Mouse (Mus musculus) heart, adult 18-20 months (tissue): ENCODE results near the gene N4bp3. TPM values are rescaled to one million over a fixed set of nuclear protein-coding genes. Genes with fewer than 3 reads are reported as not detected.
"Not testable (repeated sequence)": the region's sequence is repeated elsewhere in the genome, so short reads cannot be mapped to it uniquely, and the experiment has no call there.

ENCODE experiments used
- DNase-seq, 2 experiments: peaks; one replicate each; pipeline ENCODE4 v3.0.0; 2021 to 2022; ENCODE audit warnings: mixed read lengths in 1 of 2
- long read RNA-seq, 2 experiments: library from polyadenylated mRNA; stranded (forward); transcript quantifications; one replicate each; pipeline ENCODE4 v2.0.0; 2021
- total RNA-seq, 2 experiments: library from RNA; stranded (reverse); gene quantifications; 2 replicates each; pipeline ENCODE4 v1.2.3; 2021

The N4bp3 gene
- total RNA-seq, result 10 to 100 TPM in 1 of 2 experiments, 1 to 10 TPM in 1; 9.4 to 11.4 TPM
- long read RNA-seq, experiment 1, transcript N4bp3-201 (5 exons, 2,367 nt), result major isoform, 21 of 21 reads
- long read RNA-seq, experiment 1, partial matches to known transcripts, result 0 of 21 reads
- long read RNA-seq, experiment 1, other reads (novel, unspliced or antisense), result 0 of 21 reads
- long read RNA-seq, experiment 2, transcript N4bp3-201 (5 exons, 2,367 nt), result major isoform, 6 of 6 reads
- long read RNA-seq, experiment 2, partial matches to known transcripts, result 0 of 6 reads
- long read RNA-seq, experiment 2, other reads (novel, unspliced or antisense), result 0 of 6 reads

DNA sequence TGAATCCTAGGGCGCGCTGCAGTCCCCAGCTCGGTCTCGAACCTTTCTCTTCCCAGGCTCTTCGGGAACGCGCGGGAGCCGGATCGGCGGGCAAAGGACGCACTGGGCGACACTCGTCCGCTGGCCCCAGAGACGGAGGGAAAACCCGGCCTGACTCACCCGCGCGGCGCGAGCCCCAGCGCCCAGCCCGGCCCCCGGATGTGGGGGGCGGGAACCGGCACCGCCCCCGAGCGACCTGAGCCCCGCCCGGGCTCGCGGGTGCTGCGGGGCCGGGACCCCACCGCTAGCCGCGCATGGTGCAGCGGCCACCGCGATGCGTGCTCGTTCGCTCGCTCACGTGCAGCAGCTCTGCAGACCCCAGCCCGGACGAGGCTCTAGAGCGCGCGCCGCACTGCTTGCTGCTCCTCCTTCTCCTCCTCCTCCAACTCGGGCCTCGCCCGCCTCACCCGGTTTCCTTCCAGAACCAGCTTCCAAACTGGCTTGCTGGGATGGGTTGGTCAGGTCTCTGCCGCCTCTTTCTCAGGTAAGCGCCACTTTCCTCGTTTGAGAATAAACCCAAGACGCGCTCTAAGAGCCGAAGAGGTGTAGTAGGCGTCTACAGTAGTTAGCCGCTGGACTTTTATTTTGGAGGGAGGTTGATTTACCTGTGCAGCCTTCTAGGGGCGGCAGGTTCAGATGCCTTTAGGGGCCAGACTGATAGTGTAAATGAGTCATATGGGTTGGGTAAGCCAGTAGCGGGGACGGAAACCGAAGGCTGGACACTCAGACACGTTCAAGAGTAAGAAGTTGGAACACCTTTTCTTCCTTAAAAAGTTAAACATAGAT, at the start of gene N4bp3, which contains the start of gene D930048N14Rik:
TSS of gene N4bp3 (minus strand) at position 152 of the 825 bp plus-strand sequence.
TSS of gene D930048N14Rik (plus strand) at position 264 of the 825 bp plus-strand sequence.
- DNase-seq, result peak; percentile 83 to 86

DNA sequence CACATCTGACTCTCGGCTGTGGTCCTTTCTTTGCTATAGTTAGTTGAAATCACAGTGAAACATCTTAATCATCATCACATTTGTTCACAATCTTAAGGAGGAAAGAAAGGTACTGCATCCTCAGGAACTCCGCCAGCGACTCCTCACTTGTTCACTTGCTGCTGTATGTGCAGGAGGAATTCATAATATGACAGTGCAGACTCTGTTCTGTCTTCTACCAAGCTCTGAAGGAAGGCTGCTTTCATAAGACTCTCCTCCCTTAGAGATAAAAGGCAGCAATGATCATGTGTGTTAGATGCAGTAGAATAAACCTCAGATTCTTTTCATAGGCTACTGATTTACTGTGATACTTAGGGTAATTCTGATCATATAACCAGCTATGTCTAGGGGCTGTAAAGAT, 44.3 kb upstream of the N4bp3 start:
- DNase-seq, result no peak

DNA sequence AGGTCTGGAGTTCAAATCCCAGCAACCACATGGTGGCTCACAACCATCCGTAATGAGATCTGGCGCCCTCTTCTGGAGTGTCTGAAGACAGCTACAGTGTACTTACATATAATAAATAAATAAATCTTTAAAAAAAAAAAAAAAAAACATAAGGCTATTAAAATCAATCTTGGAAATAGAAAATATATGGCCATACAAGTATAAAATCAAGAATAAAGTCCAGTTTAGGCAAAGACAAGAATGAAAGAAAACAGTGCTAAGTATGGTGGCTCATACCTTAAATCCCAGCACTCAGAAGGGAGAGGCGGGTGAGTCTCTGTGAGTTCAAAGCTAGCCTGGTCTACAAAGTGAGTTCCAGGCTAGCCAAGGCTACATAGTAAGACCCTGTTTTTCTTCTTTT, 40.0 kb upstream of the N4bp3 start:
- DNase-seq, result not testable (repeated sequence)

DNA sequence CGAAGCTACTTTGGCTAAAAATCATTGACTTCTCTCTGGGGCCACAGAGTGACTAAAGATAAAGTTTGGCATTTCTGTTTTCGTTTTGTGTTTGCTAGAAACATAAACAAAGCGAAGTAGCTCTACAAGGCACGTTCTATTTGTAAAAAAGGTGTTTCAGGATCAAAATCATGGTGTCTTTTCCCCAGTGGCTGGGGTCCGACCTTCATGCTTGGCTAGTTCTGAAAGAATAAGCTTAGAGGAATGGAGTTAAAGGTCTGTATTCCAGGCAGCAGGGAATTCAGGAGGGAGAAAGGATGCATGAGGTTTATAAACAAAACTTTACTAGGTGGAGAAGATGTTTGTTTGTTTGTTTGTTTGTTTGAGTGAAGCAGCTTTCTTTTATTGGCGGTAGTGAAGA, 38.7 kb upstream of the N4bp3 start:
- no peak for DNase-seq

DNA sequence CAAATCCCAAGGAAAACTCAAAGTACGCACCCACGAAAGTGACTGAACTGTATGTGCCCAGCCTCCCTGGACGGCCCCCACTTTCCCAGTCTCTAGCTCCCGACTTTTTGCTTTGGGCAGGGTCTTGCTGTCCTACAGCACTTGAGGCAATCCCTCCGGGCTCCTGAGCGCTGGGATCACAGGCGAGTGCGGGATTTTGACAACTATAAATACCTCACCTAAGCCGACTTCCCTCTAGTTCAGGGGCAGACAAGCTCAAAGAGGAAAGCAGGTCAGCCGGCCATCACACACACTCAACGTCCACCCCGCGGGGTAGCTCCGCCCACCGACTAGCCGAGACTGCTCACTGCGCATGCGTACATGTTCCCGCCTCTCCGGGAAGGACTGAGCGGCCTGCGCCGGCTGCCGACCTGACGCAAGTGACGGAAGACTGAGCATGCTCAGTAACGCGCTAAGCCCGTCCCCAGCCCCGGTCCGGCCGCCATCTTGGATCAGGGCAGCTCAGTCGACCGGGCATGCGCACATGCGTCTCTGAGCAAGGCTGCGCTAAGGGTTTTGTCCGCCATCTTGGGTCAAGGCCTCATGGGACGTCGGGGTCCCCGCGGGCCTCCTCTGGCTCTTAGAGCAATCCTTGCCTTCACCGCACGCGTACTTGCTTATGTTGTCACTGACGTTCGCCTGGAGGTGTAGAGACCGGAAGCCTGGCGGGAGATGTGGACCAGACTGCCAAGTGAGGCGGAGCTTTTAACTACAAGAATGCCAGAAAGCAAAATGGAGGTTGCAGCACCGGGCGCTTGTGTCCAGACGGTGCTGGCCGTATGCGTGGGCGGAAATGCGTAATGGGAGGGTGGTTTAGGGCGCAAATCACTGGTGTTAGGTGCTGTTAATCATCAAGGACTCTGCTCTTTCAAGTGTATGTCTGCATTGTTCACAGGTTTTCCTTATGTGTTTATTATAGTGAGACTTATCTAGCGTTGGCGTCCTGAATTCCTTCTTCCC, 38.0 kb upstream of the N4bp3 start, which contains the start of gene 0610009B22Rik:
TSS of gene 0610009B22Rik (minus strand) at position 545 of the 999 bp plus-strand sequence.
- peak; percentile 99 to 100 for DNase-seq

DNA sequence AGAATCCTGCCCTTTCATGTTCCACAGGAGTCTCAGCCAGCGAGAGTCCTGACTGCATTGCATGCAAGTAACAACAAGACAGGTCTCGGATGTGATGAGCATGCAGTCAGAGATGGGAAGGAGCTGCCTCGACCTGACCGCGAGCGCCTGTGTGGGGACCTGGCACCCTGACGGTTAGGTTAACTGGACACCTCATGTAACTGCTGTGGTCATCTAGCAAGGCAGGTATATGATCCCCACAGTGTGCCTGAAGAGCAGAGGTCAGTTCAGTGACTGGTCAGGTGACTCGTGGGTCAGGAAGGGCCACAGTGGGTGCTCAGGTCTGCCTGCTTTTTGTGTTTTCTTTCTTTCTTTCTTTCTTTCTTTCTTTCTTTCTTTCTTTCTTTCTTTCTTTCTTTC, 31.3 kb upstream of the N4bp3 start:
- no peak for DNase-seq

DNA sequence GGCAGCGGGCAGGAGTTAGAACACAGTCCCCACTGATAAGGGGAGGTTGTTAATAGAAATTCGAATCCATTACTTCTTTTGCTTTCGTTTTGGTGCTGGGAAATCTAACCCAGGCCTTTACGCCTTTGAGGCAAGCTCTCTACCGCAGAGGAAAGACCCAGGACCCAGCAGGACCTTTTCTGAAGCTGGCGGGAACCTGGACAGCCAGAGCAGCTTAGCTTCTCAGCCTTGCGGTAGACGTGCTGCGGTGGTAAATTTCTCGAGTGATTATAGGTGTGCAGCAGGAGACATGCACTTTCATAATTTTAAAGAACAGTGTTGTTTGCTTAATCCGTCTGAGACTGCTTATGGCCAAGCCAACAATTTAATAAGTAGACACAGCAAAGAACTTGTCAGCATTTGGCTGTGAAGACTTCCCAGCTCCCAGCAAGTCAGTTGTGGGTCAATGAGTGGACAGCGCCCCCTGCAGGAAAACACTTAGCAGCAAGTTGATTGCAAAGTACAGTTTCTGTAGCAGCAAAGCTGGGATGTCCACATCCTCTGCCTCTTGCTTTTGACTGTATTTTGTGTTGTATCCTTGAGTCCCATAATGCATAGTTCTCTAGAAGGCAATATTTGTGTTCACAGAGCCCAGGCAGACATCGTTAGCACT, 30.8 kb upstream of the N4bp3 start:
- DNase-seq, result peak; percentile 88 to 95

DNA sequence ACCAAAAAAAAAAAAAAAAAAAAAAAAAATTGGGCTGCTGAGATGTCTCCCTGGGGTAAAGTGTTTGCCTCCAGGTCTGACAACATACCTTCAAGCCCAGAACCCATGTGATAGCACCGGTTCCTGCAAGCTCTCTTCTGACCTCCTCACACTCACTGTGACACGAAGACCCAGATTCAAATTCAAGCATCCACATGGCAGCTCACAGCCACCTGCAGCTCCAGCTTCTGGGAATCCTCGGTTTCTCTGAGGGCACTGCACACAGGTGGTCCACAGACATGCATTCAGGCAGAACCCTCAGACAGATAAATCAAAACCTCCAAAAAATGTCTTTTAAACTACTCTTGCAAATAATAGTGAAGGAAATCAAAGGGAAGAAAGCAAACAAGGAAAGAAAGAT, 28.8 kb upstream of the N4bp3 start:
- DNase-seq, result no peak

DNA sequence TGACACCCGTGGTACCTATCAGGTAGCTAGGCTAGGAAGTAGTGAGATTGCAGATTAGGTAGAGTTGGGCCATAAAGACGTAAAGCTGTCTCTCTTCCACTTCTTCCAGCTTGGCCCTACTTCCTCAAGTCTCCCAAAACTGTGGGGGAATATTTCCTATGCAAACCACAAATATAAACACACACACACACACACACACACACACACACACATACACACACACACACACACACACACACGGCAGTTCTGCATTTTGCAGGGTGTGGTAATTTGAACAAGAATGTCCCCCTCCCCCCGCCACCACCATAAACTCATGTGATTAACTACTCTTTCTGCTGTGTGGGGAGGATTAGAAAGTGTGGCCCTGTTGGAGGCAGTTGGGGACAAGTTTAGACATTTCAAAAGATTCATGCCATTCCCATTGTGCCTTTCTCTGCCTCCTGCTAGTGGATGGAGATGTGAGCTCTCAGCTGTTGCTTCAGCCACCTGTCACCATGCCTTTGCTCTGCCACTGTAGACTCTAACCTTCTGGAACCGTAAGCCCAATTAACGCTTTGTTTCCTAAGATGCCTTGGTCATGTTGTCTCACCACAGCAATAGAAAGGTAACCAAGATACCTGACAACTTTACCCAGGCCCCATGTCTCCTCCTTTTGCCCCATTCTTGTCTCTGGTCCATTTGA, 27.2 kb upstream of the N4bp3 start:
- no peak for DNase-seq

DNA sequence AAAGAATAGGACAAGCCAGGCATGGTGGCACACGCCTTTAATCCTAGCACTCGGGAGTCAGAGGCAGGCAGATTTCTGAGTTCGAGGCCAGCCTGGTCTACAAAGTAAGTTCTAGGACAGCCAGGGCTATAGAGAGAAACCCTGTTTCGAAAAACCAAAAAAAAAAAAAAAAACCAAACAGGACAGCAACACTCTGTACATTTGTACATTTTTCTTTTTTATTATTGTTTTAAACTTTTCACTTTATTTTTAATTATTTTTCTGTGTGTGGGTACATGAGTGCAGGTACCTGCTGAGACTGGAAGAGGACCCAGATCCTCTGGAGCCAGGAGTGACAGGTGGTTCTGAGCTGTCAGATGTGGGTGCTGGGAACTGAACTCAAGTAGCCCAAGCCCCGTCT, 24.7 kb upstream of the N4bp3 start:
- no peak for DNase-seq

DNA sequence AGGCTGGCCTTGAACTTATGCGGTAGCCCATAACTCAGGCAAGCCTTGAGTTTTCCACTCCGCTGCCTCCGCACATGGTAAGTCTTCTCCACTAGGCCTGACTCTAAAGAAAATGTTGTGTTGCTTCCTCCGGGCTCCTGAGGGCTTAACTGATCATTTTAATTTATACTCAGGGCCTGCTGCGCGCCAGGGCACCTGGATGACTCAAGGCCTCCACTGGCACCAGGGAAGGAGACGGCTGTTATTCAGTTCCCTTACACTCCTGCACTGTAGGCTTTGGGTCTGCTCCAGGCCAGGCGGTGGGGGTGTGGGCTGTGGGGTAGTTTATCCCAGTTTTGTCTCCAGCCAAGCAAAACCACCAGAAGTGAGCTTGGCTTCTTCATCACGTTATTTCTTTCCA, 22.6 kb upstream of the N4bp3 start:
- no peak for DNase-seq

DNA sequence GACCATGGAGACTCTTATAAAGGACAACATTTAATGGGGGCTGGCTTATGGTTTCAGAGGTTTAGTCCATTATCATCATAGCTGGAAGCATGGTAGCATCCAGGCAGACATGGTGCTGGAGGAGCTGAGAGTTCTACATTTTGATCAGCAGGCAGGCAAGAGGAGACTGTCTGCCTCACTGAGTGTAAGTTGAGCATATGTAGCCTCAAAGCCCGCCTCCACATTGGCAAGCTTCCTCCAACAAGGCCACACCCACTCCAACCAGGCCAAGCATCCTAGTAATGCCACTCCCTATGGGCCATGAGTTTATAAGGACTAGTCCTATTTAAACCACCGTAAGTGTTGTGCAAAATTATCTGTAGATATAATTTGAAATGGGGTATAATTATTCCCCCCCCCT, 20.7 kb upstream of the N4bp3 start:
- DNase-seq, result no peak

DNA sequence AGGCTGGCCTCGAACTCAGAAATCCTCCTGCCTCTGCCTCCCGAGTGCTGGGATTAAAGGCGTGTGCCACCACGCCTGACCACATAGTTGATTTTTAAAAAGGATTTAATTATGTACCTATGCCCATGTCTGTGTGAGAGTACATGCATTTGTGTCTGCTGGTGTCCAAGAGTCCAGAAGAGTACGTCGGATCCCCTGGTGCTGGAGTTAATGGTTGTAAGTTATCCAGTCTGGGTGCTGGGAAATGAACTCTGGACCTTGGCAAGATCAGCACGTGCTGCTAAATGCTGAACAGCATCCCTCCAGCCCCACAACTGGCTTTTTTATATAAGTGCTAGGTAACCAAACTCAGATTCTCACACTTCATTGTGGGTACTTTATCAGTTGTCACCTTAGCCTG, 20.2 kb upstream of the N4bp3 start:
- no peak for DNase-seq

DNA sequence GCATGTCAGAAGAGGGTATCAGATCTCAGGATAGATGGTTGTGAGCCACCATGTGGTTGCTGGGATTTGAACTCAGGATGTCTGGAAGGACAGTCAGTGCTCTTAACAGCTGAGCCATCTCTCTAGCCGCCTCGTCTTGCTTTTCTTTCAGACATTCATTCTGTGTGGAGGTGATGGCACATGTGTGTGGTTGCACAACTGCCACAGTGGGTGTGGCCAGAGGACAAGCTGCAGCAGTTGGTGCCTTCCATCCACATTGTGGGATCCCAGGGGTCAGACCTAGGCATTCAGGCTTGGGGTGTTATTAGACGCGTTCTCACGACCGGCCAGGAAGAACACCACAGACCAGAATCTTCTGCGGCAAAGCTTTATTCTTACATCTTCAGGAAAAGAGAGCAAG, 14.1 kb upstream of the N4bp3 start:
- not testable (repeated sequence) for DNase-seq

DNA sequence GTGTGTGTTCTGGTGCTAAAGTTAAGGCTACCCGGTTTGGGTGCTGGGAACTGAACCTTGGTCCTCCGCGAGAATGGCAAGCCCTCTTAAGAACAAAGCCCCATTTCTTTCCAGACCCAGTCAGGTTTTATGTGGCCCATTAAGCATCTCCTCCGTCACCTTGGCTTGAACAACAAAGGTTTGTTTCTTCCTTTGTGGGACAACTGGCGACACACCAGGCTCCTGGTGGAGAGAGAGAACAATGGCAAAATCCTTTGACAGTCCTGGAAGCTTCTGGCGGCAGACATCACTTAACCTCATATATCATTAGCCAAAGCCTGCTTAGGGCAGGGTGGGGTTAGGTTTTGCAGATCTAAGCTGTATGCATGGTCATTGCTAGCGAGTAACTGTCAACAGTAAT, 12.0 kb upstream of the N4bp3 start:
- DNase-seq, result no peak

DNA sequence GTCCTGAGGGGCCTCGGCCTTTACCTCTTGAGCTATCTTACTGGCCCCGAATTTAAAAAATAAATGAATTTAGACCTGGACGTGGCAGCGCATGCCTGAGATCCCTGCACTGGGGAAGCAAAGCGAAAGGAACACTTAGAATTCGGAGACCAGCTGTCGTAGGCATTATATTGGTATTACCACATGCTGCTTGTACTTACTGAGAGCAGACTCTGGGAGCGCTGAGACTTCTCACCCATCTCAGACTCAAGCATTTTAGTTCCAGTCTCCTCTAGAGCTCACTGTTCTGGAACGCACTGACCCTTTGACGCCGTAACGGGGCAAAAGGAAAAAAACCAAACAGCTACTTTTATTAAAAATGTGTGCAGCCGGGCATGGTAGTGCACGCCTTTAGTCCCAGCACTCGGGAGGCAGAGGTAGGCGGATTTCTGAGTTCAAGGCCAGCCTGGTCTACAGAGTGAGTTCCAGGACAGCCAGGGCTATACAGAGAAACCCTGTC, 11.3 kb upstream of the N4bp3 start:
- DNase-seq, result no peak

DNA sequence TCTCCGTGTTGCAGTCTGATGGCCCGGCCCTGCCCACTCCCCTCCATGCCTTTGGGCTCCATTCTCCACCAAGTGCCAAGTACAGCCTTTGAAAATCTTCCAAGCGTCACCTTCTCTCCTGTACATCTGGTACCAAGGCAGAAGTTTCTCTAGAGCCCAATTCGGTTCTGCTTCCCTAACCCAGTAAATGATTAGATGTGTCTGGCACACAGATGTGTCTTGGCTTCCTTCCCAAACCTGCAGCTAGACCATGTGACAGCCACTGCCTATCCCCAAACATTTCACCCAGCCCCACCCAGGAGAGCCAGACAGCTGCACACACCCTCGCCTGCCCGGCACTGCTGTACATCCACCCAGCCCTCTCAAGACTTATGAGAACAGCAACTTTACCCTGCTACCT, 8.1 kb upstream of the N4bp3 start:
- peak; percentile 43 to 67 for DNase-seq

DNA sequence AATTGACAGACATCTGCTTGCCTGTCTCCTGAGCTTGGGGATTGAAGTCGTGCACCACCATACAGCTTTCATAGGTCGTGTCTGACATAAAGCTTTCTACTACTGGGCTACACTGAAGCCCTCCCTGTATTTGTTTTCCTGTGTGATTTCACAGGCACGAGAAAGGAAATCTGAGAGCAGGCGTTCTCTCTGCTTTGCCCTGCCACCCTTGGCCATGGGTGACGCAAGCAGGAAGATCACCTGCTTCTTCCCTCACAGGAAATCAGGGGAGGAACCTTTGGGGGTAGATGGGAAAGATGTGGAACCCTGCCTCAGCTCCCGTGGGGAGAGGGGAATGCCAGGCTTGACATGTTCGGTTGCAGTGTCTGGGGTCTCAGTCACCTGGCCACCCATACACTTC, 7.6 kb upstream of the N4bp3 start:
- DNase-seq, result no peak

DNA sequence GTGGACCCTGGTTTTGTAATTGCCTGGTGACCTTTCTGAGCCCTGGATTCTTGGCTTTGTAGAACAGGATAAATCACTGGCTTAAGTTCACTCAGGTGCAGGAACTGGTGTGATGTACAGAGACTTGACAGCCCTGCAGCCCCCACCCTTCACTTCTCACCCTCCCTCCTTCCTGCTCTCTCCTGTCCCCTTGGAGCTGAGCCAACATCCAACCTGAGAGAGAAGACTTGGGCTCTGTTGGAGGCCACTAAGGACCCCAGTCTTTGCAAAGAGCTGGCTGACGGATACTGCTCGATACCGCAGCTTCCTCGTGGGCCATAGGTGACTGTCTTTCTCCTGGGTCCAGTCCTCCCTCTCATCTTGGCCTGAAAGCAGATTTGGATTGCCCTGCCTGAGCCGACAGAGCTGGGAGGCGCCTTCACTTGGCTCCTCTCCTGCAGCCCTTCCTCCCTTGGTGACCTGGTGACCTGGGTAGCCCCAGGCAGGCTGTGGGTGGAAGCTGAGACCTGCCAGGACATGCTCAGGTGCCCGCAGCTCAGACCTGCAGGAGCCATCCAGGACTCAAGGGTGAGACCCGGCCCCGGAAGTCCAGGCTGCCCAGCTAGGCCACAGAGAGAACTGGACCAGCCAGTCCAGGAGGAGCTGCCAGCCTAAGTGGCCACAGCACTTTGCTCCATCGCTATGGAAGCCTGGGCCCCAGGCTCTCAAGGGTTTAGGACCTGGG, 6.3 kb upstream of the N4bp3 start:
- no peak for DNase-seq

DNA sequence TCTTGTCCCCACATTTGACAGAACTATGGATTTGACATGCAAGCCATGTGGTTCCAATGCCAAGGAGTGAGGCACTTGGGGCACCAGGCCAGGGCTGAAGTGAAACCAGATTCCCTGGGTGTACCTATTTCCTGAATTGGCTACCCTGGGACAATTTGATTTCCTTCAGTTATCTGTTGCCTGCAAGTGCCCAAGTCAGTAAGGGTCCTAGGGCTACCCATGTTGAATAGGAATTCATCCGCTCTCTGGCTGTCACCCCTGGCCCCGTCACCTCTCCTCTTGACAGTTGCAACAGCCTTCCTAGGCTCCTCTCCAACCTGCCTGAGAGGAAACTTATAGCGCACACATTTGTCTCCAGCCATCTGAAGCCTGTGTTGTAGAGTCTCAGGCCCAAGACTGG, 4.2 kb upstream of the N4bp3 start:
- DNase-seq, result no peak
